Mouse (Mus musculus): ENCODE results near the gene Bloc1s6. TPM values are rescaled to one million over a fixed set of nuclear protein-coding genes. Genes with fewer than 3 reads are reported as not detected.

Gene Bloc1s6
- total and polyA plus RNA-seq, 2 experiments from 2014 or later: 78.6 to 106 TPM

- no peak for TF ChIP-seq CTCF (IDR thresholded peaks at IDR 0.05; ENCODE audit: low read depth)
- Histone ChIP-seq H3K27ac (ENCODE audit: low read depth, low read length) (no peak overlapping the region), H3K36me3 (ENCODE audit: insufficient read depth) (no peaks in the 10 kb centered on the region), H3K4me1 (ENCODE audit: insufficient read depth) (no peaks in the 10 kb centered on the region), H3K9ac (no peak overlapping the region), H3K4me3 (ENCODE audit: low read depth, low read length) (no peak overlapping the region), H3K4me2 (ENCODE audit: low read depth) (no peak overlapping the region), H3K9me3 (ENCODE audit: low read length) (no peaks in the 10 kb centered on the region), H3K27me3 (ENCODE audit: insufficient read depth, low read length) (no peaks in the 10 kb centered on the region)
- ATAC-seq: no peak
- 83% methylated on average over 3 of the region's 3 CpGs for WGBS
- no peak for DNase-seq
Observed at GRCm38 (mm10) chr2:122720564-122720963, 17.7 kb upstream of the Bloc1s6 start.

GRCm38 (mm10) chr2:122725604-122726003 lies 12.7 kb upstream of the Bloc1s6 start:
- Histone ChIP-seq H3K9me3 (ENCODE audit: low read length) (no peaks in the 10 kb centered on the region), H3K27me3 (ENCODE audit: insufficient read depth, low read length) (0 out of 2 replicates have a peak, but pooled peaks cover 3% of the 10 kb centered on the region), H3K9ac (no peak overlapping the region), H3K4me1 (ENCODE audit: insufficient read depth) (no peaks in the 10 kb centered on the region), H3K4me3 (ENCODE audit: low read depth, low read length) (no peak overlapping the region), H3K4me2 (ENCODE audit: low read depth) (no peak overlapping the region), H3K36me3 (ENCODE audit: insufficient read depth) (no peaks in the 10 kb centered on the region), H3K27ac (ENCODE audit: low read depth, low read length) (no peak overlapping the region)
- DNase-seq (no peak), ATAC-seq (no peak)
- WGBS: 61% methylated on average over 10 of the region's 10 CpGs
- TF ChIP-seq CTCF (IDR thresholded peaks at IDR 0.05; ENCODE audit: low read depth): peak; percentile 56

- H3K9ac ChIP-seq: no peak overlapping the region
Observed at GRCm38 (mm10) chr2:122731456-122731855, 6.8 kb upstream of the Bloc1s6 start.

GRCm38 (mm10) chr2:122739023-122739422 lies 720 bp downstream of the Bloc1s6 start:
- WGBS: 24% methylated on average over 7 of the region's 7 CpGs
- peak overlapping the region; percentile 85 for H3K4me3 ChIP-seq (ENCODE audit: low read depth, low read length)
- no peak for TF ChIP-seq CTCF (IDR thresholded peaks at IDR 0.05; ENCODE audit: low read depth)

More at GRCm38 (mm10) chr2:122731456-122731855, 6.8 kb upstream of the Bloc1s6 start:
- no peaks in the 10 kb centered on the region for H3K4me1 ChIP-seq (ENCODE audit: insufficient read depth)
- no peaks in the 10 kb centered on the region for H3K9me3 ChIP-seq (ENCODE audit: low read length)
- no peak overlapping the region for H3K4me2 ChIP-seq (ENCODE audit: low read depth)
- TF ChIP-seq CTCF (IDR thresholded peaks at IDR 0.05; ENCODE audit: low read depth): no peak
- DNase-seq (no peak), ATAC-seq (no peak)
- H3K27ac ChIP-seq (ENCODE audit: low read depth, low read length): no peak overlapping the region
- 58% methylated on average over 2 of the region's 2 CpGs for WGBS
- 0 out of 2 replicates have a peak, but pooled peaks cover 3% of the 10 kb centered on the region for H3K27me3 ChIP-seq (ENCODE audit: insufficient read depth, low read length)
- H3K4me3 ChIP-seq (ENCODE audit: low read depth, low read length): no peak overlapping the region
- H3K36me3 ChIP-seq (ENCODE audit: insufficient read depth): no peaks in the 10 kb centered on the region

GRCm38 (mm10) chr2:122746461-122746860 lies 8.2 kb downstream of the Bloc1s6 start:
- no peak overlapping the region for H3K27ac ChIP-seq (ENCODE audit: low read depth, low read length)
- TF ChIP-seq CTCF (IDR thresholded peaks at IDR 0.05; ENCODE audit: low read depth): no peak
- DNase-seq: no peak
- no peak overlapping the region for H3K4me3 ChIP-seq (ENCODE audit: low read depth, low read length)
- no peak overlapping the region for H3K9ac ChIP-seq
- no peaks in the 10 kb centered on the region for H3K27me3 ChIP-seq (ENCODE audit: insufficient read depth, low read length)
- H3K4me2 ChIP-seq (ENCODE audit: low read depth): no peak overlapping the region
- no peaks in the 10 kb centered on the region for H3K9me3 ChIP-seq (ENCODE audit: low read length)
- WGBS: 92% methylated on average over 9 of the region's 9 CpGs
- no peak for ATAC-seq
- no peaks in the 10 kb centered on the region for H3K4me1 ChIP-seq (ENCODE audit: insufficient read depth)
- peaks cover 44% of the 10 kb centered on the region for H3K36me3 ChIP-seq (ENCODE audit: insufficient read depth)

More at GRCm38 (mm10) chr2:122739023-122739422, 720 bp downstream of the Bloc1s6 start:
- Histone ChIP-seq H3K27ac (ENCODE audit: low read depth, low read length) (peak overlapping the region; percentile 98), H3K9ac (peak overlapping the region; percentile 91), H3K4me1 (ENCODE audit: insufficient read depth) (peaks cover 6% of the 10 kb centered on the region), H3K9me3 (ENCODE audit: low read length) (no peaks in the 10 kb centered on the region), H3K27me3 (ENCODE audit: insufficient read depth, low read length) (no peaks in the 10 kb centered on the region), H3K4me2 (ENCODE audit: low read depth) (peak overlapping the region; percentile 64), H3K36me3 (ENCODE audit: insufficient read depth) (peaks cover 11% of the 10 kb centered on the region; the same call in 1 of the 2 replicates)
- DNase-seq (no peak), ATAC-seq (no peak)

GRCm38 (mm10) chr2:122753739-122754343 lies 15.5 kb downstream of the Bloc1s6 start:
- Histone ChIP-seq H3K4me3 (ENCODE audit: low read depth, low read length) (no peak overlapping the region), H3K36me3 (ENCODE audit: insufficient read depth) (no peaks in the 10 kb centered on the region), H3K27me3 (ENCODE audit: insufficient read depth, low read length) (no peaks in the 10 kb centered on the region; the same call in 1 of the 2 replicates), H3K27ac (ENCODE audit: low read depth, low read length) (no peak overlapping the region), H3K4me2 (ENCODE audit: low read depth) (0 out of 2 replicates have a peak overlapping the region, but pooled peaks have one; percentile 23), H3K4me1 (ENCODE audit: insufficient read depth) (no peaks in the 10 kb centered on the region), H3K9me3 (ENCODE audit: low read length) (no peaks in the 10 kb centered on the region), H3K9ac (no peak overlapping the region)
- 14% methylated on average over 7 of the region's 7 CpGs for WGBS
- ATAC-seq (peak; percentile 79), DNase-seq (peak; percentile 92)
- TF ChIP-seq CTCF (IDR thresholded peaks at IDR 0.05; ENCODE audit: low read depth): peak; percentile 97

- Histone ChIP-seq H3K9me3 (ENCODE audit: low read length) (no peaks in the 10 kb centered on the region), H3K27ac (ENCODE audit: low read depth, low read length) (no peak overlapping the region), H3K4me3 (ENCODE audit: low read depth, low read length) (no peak overlapping the region), H3K27me3 (ENCODE audit: insufficient read depth, low read length) (no peaks in the 10 kb centered on the region; the same call in 1 of the 2 replicates), H3K9ac (no peak overlapping the region), H3K4me2 (ENCODE audit: low read depth) (no peak overlapping the region), H3K4me1 (ENCODE audit: insufficient read depth) (no peaks in the 10 kb centered on the region), H3K36me3 (ENCODE audit: insufficient read depth) (no peaks in the 10 kb centered on the region)
- DNase-seq (no peak), ATAC-seq (no peak)
- 84% methylated on average over 1 of the region's 1 CpGs for WGBS
- TF ChIP-seq CTCF (IDR thresholded peaks at IDR 0.05; ENCODE audit: low read depth): no peak
Observed at GRCm38 (mm10) chr2:122759791-122760190, 21.5 kb downstream of the Bloc1s6 start.
